Mouse (Mus musculus): Measurements from ENCODE around the gene Exoc8. TPM values are rescaled to one million over a fixed set of nuclear protein-coding genes. Genes with fewer than 3 reads are reported as not detected.

Exoc8 gene
- polyA plus RNA-seq, 1 experiment from 2014 or later, result 11.7 TPM

DNA sequence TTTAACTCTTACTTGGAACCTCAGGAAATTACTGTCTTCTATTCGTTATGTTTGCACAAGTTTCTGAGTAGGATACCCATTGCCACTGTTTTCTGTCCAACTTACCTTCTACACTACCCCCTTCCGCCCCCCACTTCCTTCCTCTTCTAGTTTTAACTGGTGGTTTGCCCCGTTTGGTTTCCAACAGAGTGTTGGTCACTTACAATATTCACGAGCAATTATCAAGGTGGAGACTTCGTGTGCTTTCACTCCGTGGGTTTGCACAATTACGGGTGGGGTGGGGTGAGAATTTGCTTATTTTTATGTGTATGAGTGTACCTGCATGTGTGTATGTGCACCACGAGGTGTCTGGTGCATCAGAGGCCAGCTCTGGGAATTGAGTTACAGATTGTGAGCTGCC is 33.8 kb downstream of the Exoc8 start:
- no peaks in the 10 kb centered on the region for H3K9me3 ChIP-seq (ENCODE audit: control insufficient read depth, low read length)
- peak overlapping the region; percentile 83 for H3K4me2 ChIP-seq (ENCODE audit: low read length)
- H3K9ac ChIP-seq (ENCODE audit: low read depth, low read length), result peak overlapping the region; percentile 99
- 21% methylated on average over 8 of the region's 8 CpGs for WGBS
- peak overlapping the region; percentile 87 for H3K4me3 ChIP-seq (ENCODE audit: low read length)
- no peak overlapping the region for H3K27ac ChIP-seq (ENCODE audit: low read depth, low read length)
- peaks cover 10% of the 10 kb centered on the region for H3K4me1 ChIP-seq (ENCODE audit: control insufficient read depth, insufficient read depth, low read depth, low read length)
- no peak for ATAC-seq
- 0 out of 2 replicates have a peak, but pooled peaks cover 2% of the 10 kb centered on the region for H3K36me3 ChIP-seq (ENCODE audit: control insufficient read depth, insufficient read depth, low read length)
- H3K27me3 ChIP-seq (replicated peaks; ENCODE audit: control insufficient read depth, insufficient read depth, low read length), result no peaks in the 10 kb centered on the region

- under 1% methylated on average over 33 of the region's 33 CpGs for WGBS
- Histone ChIP-seq H3K4me1 (ENCODE audit: control insufficient read depth, insufficient read depth, low read depth, low read length) (peaks cover 10% of the 10 kb centered on the region), H3K9ac (ENCODE audit: low read depth, low read length) (peak overlapping the region; percentile 99), H3K27ac (ENCODE audit: low read depth, low read length) (peak overlapping the region; percentile 93), H3K27me3 (replicated peaks; ENCODE audit: control insufficient read depth, insufficient read depth, low read length) (no peaks in the 10 kb centered on the region), H3K4me2 (ENCODE audit: low read length) (peak overlapping the region; percentile 83), H3K36me3 (ENCODE audit: control insufficient read depth, insufficient read depth, low read length) (0 out of 2 replicates have a peak, but pooled peaks cover 5% of the 10 kb centered on the region), H3K9me3 (ENCODE audit: control insufficient read depth, low read length) (no peaks in the 10 kb centered on the region), H3K4me3 (ENCODE audit: low read length) (peak overlapping the region; percentile 87)
- peak; percentile 92 for ATAC-seq
These were observed 34.3 kb downstream of the Exoc8 start for GRCm38 (mm10) chr8:124863163-124863677.

DNA sequence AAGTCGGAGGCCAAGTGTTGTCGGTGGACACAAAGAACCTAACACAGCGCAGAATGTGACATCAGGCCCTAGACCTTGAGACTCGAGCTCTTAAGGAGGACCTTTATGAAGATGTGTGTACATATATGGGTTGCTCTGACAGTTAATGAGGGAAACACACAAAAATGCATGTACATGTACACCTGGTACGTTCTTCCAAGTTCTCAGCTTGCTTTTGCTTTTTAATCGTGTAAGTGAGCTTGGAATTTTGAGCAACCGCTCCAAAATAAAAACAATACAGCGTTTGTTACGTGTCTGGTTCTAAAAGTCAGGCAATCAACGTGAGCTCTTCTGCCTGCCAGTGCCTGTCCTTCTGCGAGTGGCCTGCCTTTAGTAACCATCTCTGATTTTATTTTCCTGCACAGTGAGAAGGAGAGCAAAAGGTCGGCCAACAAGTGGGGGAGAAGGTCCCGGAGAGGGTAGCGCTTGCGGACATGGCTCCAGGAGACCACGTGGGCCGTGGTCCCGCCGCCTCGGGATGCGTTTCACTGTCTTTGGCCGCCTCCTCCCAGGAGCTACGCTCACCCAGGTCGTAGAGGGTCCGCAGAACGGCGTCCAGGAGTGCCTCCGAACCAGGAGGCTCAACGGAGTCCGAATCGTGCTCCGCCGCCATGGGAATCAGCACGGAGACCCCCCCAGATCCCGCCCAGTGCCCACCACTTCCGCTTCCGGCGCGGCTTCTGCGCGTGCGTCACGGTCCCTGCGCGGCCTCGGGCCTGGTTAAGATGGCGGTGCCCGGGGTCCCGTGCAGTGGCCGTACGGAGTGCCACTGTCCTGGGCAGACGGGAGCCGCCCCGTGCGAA is 35.0 kb downstream of the Exoc8 start, which contains the start of the genes Gnpat and 2810004N23Rik:
Gnpat (plus strand) TSS at position 713 of the 842 bp plus-strand sequence.
2810004N23Rik (minus strand) TSS at position 800 of the 842 bp plus-strand sequence.
- H3K4me3 ChIP-seq (ENCODE audit: low read length), result peak within 1 kb of the TSS; percentile 87
- H3K36me3 ChIP-seq (ENCODE audit: control insufficient read depth, insufficient read depth, low read length), result 0 out of 2 replicates have a peak, but pooled peaks cover 5% of the 10 kb centered on the region
- no peaks in the 10 kb centered on the region for H3K9me3 ChIP-seq (ENCODE audit: control insufficient read depth, low read length)
- H3K27ac ChIP-seq (ENCODE audit: low read depth, low read length), result peak within 1 kb of the TSS; percentile 93
- peak within 1 kb of the TSS; percentile 99 for H3K9ac ChIP-seq (ENCODE audit: low read depth, low read length)
- peak; percentile 98 for ATAC-seq
- peaks cover 10% of the 10 kb centered on the region for H3K4me1 ChIP-seq (ENCODE audit: control insufficient read depth, insufficient read depth, low read depth, low read length)
- 1% methylated on average over 50 of the region's 55 CpGs for WGBS
- H3K27me3 ChIP-seq (replicated peaks; ENCODE audit: control insufficient read depth, insufficient read depth, low read length), result no peaks in the 10 kb centered on the region
- peak within 1 kb of the TSS; percentile 83 for H3K4me2 ChIP-seq (ENCODE audit: low read length)

GRCm38 (mm10) chr8:124860188-124860587 is 37.3 kb downstream of the Exoc8 start:
- Histone ChIP-seq H3K36me3 (ENCODE audit: control insufficient read depth, insufficient read depth, low read length) (peaks cover 14% of the 10 kb centered on the region; the same call in 1 of the 2 replicates), H3K4me1 (ENCODE audit: control insufficient read depth, insufficient read depth, low read depth, low read length) (peaks cover 10% of the 10 kb centered on the region), H3K9ac (ENCODE audit: low read depth, low read length) (no peak overlapping the region), H3K27me3 (replicated peaks; ENCODE audit: control insufficient read depth, insufficient read depth, low read length) (no peaks in the 10 kb centered on the region), H3K9me3 (ENCODE audit: control insufficient read depth, low read length) (peaks cover 9% of the 10 kb centered on the region), H3K27ac (ENCODE audit: low read depth, low read length) (no peak overlapping the region), H3K4me2 (ENCODE audit: low read length) (no peak overlapping the region), H3K4me3 (ENCODE audit: low read length) (no peak overlapping the region)
- WGBS, result 89% methylated on average over 3 of the region's 3 CpGs
- no peak for ATAC-seq

DNA sequence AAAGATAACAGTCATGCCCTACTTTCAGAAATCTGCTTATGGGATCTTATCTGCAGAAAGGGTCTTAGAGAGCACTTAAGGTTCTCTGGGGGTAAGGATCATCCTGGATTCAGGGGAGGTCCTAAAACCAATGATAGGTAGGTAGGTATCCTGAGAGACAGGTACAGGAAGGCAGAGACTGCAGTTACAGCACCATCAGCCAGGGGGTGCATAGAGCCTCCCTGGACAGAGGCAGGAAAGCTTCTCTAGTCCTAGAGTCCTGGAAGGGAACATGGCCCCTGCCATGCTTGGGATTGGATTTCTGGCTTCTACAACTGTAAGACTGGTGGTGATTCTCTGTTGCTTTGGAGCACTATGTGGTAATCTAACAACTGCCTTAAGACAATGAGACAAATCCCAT is 38.0 kb downstream of the Exoc8 start:
- no peak overlapping the region for H3K4me2 ChIP-seq (ENCODE audit: low read length)
- peaks cover 8% of the 10 kb centered on the region for H3K4me1 ChIP-seq (ENCODE audit: control insufficient read depth, insufficient read depth, low read depth, low read length)
- H3K4me3 ChIP-seq (ENCODE audit: low read length), result no peak overlapping the region
- H3K27me3 ChIP-seq (replicated peaks; ENCODE audit: control insufficient read depth, insufficient read depth, low read length), result no peaks in the 10 kb centered on the region
- peaks cover 21% of the 10 kb centered on the region for H3K36me3 ChIP-seq (ENCODE audit: control insufficient read depth, insufficient read depth, low read length)
- no peak overlapping the region for H3K27ac ChIP-seq (ENCODE audit: low read depth, low read length)
- peaks cover 14% of the 10 kb centered on the region for H3K9me3 ChIP-seq (ENCODE audit: control insufficient read depth, low read length)
- no peak overlapping the region for H3K9ac ChIP-seq (ENCODE audit: low read depth, low read length)
- no peak for ATAC-seq

DNA sequence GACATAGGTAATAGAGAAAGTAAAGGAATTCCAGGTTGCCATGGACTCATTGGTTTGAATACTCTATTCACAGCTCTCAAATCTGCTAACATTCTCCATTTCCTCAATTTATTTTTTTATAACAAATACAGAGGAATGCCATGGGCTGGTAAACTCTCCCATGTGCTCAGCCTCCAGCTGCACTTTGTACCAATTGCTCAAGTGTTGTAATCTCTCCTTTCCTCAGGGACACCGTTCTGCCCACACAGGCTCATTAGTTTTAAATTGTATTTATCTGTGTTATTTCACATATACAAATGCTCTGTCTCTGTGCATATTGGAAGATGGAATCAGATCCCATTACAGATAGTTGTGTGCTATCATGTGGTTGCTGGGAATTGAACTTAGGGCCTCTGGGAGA is 44.0 kb downstream of the Exoc8 start:
- Histone ChIP-seq H3K9ac (ENCODE audit: low read depth, low read length) (no peak overlapping the region), H3K27ac (ENCODE audit: low read depth, low read length) (no peak overlapping the region), H3K4me3 (ENCODE audit: low read length) (no peak overlapping the region), H3K4me1 (ENCODE audit: control insufficient read depth, insufficient read depth, low read depth, low read length) (no peaks in the 10 kb centered on the region), H3K36me3 (ENCODE audit: control insufficient read depth, insufficient read depth, low read length) (peaks cover 26% of the 10 kb centered on the region), H3K27me3 (replicated peaks; ENCODE audit: control insufficient read depth, insufficient read depth, low read length) (no peaks in the 10 kb centered on the region), H3K4me2 (ENCODE audit: low read length) (no peak overlapping the region), H3K9me3 (ENCODE audit: control insufficient read depth, low read length) (peaks cover 14% of the 10 kb centered on the region)
- no peak for ATAC-seq
- WGBS, result 100% methylated on average over 1 of the region's 1 CpGs

DNA sequence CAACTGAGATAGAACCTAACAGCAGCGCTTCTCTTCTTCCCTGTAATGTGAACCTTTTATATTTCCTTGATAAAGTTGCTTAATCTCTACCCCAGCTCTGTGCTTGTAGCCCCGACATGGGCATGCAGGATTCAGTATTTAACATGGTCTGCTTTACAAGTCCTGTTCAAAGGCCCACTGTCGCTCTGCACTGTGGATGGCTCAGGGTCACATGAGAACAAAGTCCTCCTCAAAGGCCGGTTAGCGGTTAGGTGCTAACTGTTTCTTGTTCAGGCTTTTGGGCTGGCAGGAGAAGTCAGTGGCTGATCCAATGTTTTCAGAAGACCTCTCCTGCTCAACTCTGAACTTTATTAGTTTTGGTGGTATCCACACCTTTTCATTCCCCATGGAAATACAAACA is 51.9 kb downstream of the Exoc8 start:
- Histone ChIP-seq H3K4me1 (ENCODE audit: control insufficient read depth, insufficient read depth, low read depth, low read length) (no peaks in the 10 kb centered on the region), H3K9me3 (ENCODE audit: control insufficient read depth, low read length) (no peaks in the 10 kb centered on the region), H3K4me2 (ENCODE audit: low read length) (no peak overlapping the region), H3K27ac (ENCODE audit: low read depth, low read length) (no peak overlapping the region), H3K27me3 (replicated peaks; ENCODE audit: control insufficient read depth, insufficient read depth, low read length) (no peaks in the 10 kb centered on the region), H3K9ac (ENCODE audit: low read depth, low read length) (no peak overlapping the region), H3K36me3 (ENCODE audit: control insufficient read depth, insufficient read depth, low read length) (no peaks in the 10 kb centered on the region), H3K4me3 (ENCODE audit: low read length) (no peak overlapping the region)
- no peak for ATAC-seq
- WGBS, result 94% methylated on average over 5 of the region's 5 CpGs

DNA sequence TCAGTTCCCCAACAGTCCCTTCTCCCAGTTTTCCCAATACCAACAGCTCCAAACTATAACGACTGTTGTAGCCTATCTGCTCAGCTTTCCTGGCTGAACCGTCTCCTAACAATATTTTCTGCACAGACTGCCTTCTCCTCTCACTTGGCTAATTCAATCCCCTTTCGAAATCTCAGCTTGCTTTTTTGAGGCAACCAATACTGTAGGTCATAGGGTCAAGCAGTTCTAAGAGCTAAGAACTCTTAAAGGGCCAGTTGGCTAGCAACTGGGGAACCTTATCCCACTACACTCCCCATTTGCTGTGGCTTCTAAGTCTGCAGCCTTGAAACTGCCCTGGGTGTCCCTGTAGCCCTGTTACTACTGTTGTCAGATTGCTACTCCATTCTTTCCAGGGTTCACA is 52.4 kb downstream of the Exoc8 start:
- no peak overlapping the region for H3K9ac ChIP-seq (ENCODE audit: low read depth, low read length)
- H3K36me3 ChIP-seq (ENCODE audit: control insufficient read depth, insufficient read depth, low read length), result no peaks in the 10 kb centered on the region
- no peak overlapping the region for H3K27ac ChIP-seq (ENCODE audit: low read depth, low read length)
- no peak for ATAC-seq
- no peaks in the 10 kb centered on the region for H3K27me3 ChIP-seq (replicated peaks; ENCODE audit: control insufficient read depth, insufficient read depth, low read length)
- H3K4me2 ChIP-seq (ENCODE audit: low read length), result no peak overlapping the region
- no peaks in the 10 kb centered on the region for H3K9me3 ChIP-seq (ENCODE audit: control insufficient read depth, low read length)
- WGBS, result 77% methylated on average over 3 of the region's 3 CpGs
- no peak overlapping the region for H3K4me3 ChIP-seq (ENCODE audit: low read length)
- H3K4me1 ChIP-seq (ENCODE audit: control insufficient read depth, insufficient read depth, low read depth, low read length), result no peaks in the 10 kb centered on the region
